ENCODE assay signal across 8 mouse cellular contexts in the genomic region with DNA sequence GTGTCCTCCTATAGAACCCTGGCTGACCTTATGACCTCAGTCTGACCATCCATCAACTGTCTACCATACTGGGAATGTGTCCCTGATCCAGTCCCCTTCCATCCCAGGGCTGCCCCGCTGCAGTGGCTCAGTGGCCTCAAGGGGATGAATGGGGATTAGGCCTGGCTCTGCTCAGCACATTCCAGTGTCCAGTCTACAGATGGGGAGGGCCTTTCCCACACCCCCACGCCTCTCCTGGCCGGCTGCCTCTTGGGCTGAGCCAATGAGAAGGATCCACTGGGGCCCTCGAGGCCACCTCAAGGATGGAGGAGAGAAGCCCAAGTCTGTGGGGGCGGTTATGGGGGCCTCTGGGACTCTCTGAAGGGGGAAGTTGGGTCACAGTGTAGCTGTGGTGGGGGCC. TPM values are rescaled to one million over a fixed set of nuclear protein-coding genes. Genes with fewer than 3 reads are reported as not detected.
DNase-seq lines count a peak whose midpoint lies in the region; ATAC-seq lines count a peak whose summit lies in the region.

No protein-coding gene starts in this region.

- H3K9ac ChIP-seq in intestine, embryonic 15.5 days, result no peak overlapping the region
- no peak overlapping the region for H3K9ac ChIP-seq in midbrain, embryonic 16.5 days (ENCODE audit: low read depth, low read length)

- H3K4me1 ChIP-seq in intestine, embryonic 15.5 days (replicated peaks), result peaks cover 28% of the 10 kb centered on the region
- H3K4me1 ChIP-seq in midbrain, embryonic 16.5 days (ENCODE audit: control insufficient read depth, insufficient read depth, low read length), result no peaks in the 10 kb centered on the region; the same call in 1 of the 2 replicates

- no peak overlapping the region for H3K4me2 ChIP-seq in intestine, embryonic 15.5 days (replicated peaks)
- H3K4me2 ChIP-seq in midbrain, embryonic 16.5 days (ENCODE audit: low read length), result no peak overlapping the region

- H3K27ac ChIP-seq in intestine, embryonic 15.5 days, result peak overlapping the region; percentile 51; the same call in 1 of the 2 replicates
- peak overlapping the region; percentile 53; the same call in 1 of the 2 replicates for H3K27ac ChIP-seq in midbrain, embryonic 16.5 days (ENCODE audit: low read length)

- WGBS in intestine, embryonic 15.5 days, result 41% methylated on average over 5 of the region's 5 CpGs
- 22% methylated on average over 5 of the region's 5 CpGs for WGBS in midbrain, embryonic 16.5 days

- H3K9me3 ChIP-seq in intestine, embryonic 15.5 days, result no peaks in the 10 kb centered on the region
- no peaks in the 10 kb centered on the region for H3K9me3 ChIP-seq in midbrain, embryonic 16.5 days (replicated peaks; ENCODE audit: control insufficient read depth, low read length, poor library complexity, severe bottlenecking)

- no peak overlapping the region for H3K4me3 ChIP-seq in intestine, embryonic 15.5 days (replicated peaks)
- H3K4me3 ChIP-seq in midbrain, embryonic 16.5 days (ENCODE audit: low read depth, low read length), result no peak overlapping the region

- ATAC-seq in cerebellum, adult (ENCODE audit: insufficient number of reproducible peaks, low FRiP score, low TSS enrichment), result no peak
- peak; percentile 51; the same call in 1 of the 2 replicates for ATAC-seq in intestine, embryonic 15.5 days
- ATAC-seq in midbrain, embryonic 16.5 days, result peak; percentile 73

- H3K36me3 ChIP-seq in intestine, embryonic 15.5 days, result no peaks in the 10 kb centered on the region
- no peaks in the 10 kb centered on the region for H3K36me3 ChIP-seq in midbrain, embryonic 16.5 days (ENCODE audit: control insufficient read depth, insufficient read depth, low read length)

- DNase-seq in cerebellum, adult 18-20 months, result peak; percentile 13 to 25
- peak; percentile 62 for DNase-seq in lung, postnatal 10 days
- no peak for DNase-seq in lung, adult 18-20 months
- DNase-seq in heart, adult 11 months, result peak; percentile 99
- no peak for DNase-seq in thymus, postnatal 0 days (ENCODE audit: low spot score)

- H3K27me3 ChIP-seq in intestine, embryonic 15.5 days (replicated peaks), result no peaks in the 10 kb centered on the region
- H3K27me3 ChIP-seq in midbrain, embryonic 16.5 days (ENCODE audit: control insufficient read depth, insufficient read depth, low read depth, low read length), result no peaks in the 10 kb centered on the region

RNA-seq across cellular contexts. Expression of a gene that starts 0.6 kb away (rescaled TPM):
- 0.49 and 0.58 TPM in 2 replicates for polyA plus RNA-seq in intestine, embryonic 15.5 days (2015; fragmentation: Nextera tagmentation; extraction: Ambion mirVana)
- 0.43 TPM in 1 of 2 replicates, not detected in the other for polyA plus RNA-seq in midbrain, embryonic 16.5 days (2015; fragmentation: Nextera tagmentation; extraction: Ambion mirVana)
- 13.1 and 21.2 TPM in 2 replicates for polyA plus RNA-seq in thymus, postnatal 0 days (2015; fragmentation: Nextera tagmentation; extraction: Ambion mirVana)

RNA-seq across cellular contexts. Expression of a gene that starts 41.7 kb away (rescaled TPM):
- 14.8 and 16.0 TPM in 2 replicates for polyA plus RNA-seq in intestine, embryonic 15.5 days (2015; fragmentation: Nextera tagmentation; extraction: Ambion mirVana)
- 18.4 and 23.1 TPM in 2 replicates for polyA plus RNA-seq in midbrain, embryonic 16.5 days (2015; fragmentation: Nextera tagmentation; extraction: Ambion mirVana)
- polyA plus RNA-seq in thymus, postnatal 0 days (2015; fragmentation: Nextera tagmentation; extraction: Ambion mirVana), result 13.2 and 13.3 TPM in 2 replicates

Comparison
In these comparisons a context has a peak if more than half of its experiments do, and no peak if none do; other contexts are left out.
1. DNase-seq: peak in cerebellum, adult 18-20 months (2 of 2), lung, postnatal 10 days (single experiment) and heart, adult 11 months (single experiment); none in lung, adult 18-20 months (0 of 2) and thymus, postnatal 0 days (single experiment).